Mouse (Mus musculus): Measurements from ENCODE around the gene Fibp.

DNA sequence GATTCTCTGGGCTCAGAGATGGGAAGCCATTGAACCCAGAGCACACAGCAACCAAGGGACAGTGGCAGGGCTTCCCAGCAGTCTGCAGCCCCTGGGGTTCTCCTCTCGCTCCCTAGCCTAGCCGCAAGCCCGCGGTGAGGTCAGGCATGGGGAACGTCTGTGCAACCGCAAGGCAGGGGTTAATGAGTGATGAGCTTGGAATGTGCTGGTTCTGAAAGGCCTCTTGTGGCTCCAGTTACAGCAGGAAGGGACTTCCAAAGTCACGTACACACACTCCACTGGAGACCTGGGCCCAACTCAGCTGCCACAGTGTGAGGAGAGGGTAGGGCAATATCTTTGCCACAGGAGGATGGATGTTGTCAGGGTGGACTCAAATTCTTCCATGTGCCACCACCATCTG lies 15.5 kb upstream of the Fibp start:
- TF ChIP-seq CTCF (conservative IDR thresholded peaks at IDR 0.05; ENCODE audit: insufficient read depth, insufficient read length, low read depth, low read length) (no peak), POLR2A (IDR thresholded peaks at IDR 0.05; ENCODE audit: low read depth, low read length) (no peak)
